Mouse (Mus musculus): ENCODE measurements at regions not wholly inside any gene's neighbourhood (a gene's known extent, or its start where the extent isn't known, plus 50 kb on each side); places are given as distances from the start of the nearest gene placed in this dataset.

DNA sequence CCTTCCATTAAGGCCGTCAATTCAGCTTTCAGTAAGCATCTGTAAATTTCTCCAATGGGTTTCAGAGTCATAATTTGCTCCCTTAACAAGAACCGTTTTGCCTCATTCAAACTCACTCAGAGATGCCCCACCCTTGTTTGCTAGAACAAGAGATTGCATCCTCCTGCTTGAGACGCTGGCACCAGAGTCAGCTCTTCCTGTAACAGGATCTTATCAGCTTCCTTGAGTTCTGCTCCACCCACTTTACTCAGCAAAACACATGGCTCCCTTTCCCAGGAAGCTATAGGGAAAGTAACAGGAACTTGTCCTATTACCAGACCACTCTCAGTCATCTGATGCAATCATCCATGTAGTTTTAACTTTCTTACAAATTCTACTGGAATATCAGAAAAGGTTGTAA lies 52.7 kb upstream of the Wscd1 start:
- H3K36me3 ChIP-seq, result no peaks in the 10 kb centered on the region
- H3K4me2 ChIP-seq, result no peak overlapping the region
- WGBS, result 63% methylated on average over 3 of the region's 3 CpGs
- H3K4me1 ChIP-seq (replicated peaks), result no peaks in the 10 kb centered on the region
- ATAC-seq (ENCODE audit: low FRiP score, low read depth), result no peak
- no peak overlapping the region for H3K27ac ChIP-seq (replicated peaks)
- no peak overlapping the region for H3K4me3 ChIP-seq
- H3K9ac ChIP-seq, result no peak overlapping the region
- H3K27me3 ChIP-seq, result no peaks in the 10 kb centered on the region
- no peaks in the 10 kb centered on the region for H3K9me3 ChIP-seq

DNA sequence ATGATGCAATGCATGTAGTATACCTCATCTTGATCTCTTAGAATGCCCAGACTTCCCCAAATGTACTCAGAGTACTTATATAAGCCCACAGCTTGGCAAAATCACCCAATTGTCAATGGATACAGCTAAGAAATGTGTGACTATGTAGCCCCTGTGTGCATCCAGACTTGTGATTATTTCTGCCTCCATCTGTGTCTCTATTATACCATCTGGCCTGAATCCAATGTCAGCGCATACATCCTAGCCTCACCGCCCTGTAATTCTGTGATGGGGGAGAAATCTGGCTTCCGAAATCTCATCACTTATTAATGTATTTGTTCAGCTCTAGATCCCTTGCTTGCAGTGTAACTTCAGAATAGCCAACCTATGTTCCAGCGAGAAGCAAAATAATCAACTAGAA lies 50.9 kb upstream of the Wscd1 start:
- Histone ChIP-seq H3K4me1 (replicated peaks) (no peaks in the 10 kb centered on the region), H3K27me3 (no peaks in the 10 kb centered on the region), H3K27ac (replicated peaks) (no peak overlapping the region), H3K9ac (no peak overlapping the region), H3K4me3 (no peak overlapping the region), H3K4me2 (no peak overlapping the region), H3K9me3 (no peaks in the 10 kb centered on the region), H3K36me3 (no peaks in the 10 kb centered on the region)
- no peak for ATAC-seq (ENCODE audit: low FRiP score, low read depth)
- 78% methylated on average over 4 of the region's 4 CpGs for WGBS

Measured in hindbrain, embryonic 15.5 days (tissue).